Mouse (Mus musculus): Measurements from ENCODE around the gene Exosc8. TPM values are rescaled to one million over a fixed set of nuclear protein-coding genes. Genes with fewer than 3 reads are reported as not detected.
A peak's percentile ranks its signal among the peaks of the same experiment; 100 is the strongest.

The Exosc8 gene
- total RNA-seq, 2 experiments from 2014 or later: 145 to 250 TPM

- ATAC-seq (replicated peaks; ENCODE audit: poor library complexity, severe bottlenecking): no peak
Measured at GRCm38 (mm10) chr3:54685202-54685601, 50.0 kb downstream of the Exosc8 start.

GRCm38 (mm10) chr3:54681310-54682204 is 53.6 kb downstream of the Exosc8 start:
- peak; percentile 75 for ATAC-seq (replicated peaks; ENCODE audit: poor library complexity, severe bottlenecking)

Other genes starting within 250 kb of the Exosc8 start
- gene Supt20, start 42.6 kb downstream of the Exosc8 start, total RNA-seq (2014; fragmentation: Nextera tagmentation): 95.9 and 96.3 TPM in 2 replicates
- 52.4 and 56.0 TPM in 2 replicates for gene Supt20, start 42.6 kb downstream of the Exosc8 start, total RNA-seq (2017)
- not detected in 2 replicates for gene Gm21958, start 21.0 kb downstream of the Exosc8 start, total RNA-seq (2014; fragmentation: Nextera tagmentation)
- not detected in 2 replicates for gene Gm21958, start 21.0 kb downstream of the Exosc8 start, total RNA-seq (2017)
- 40.5 and 46.2 TPM in 2 replicates for gene Alg5, start 146 bp upstream of the Exosc8 start, total RNA-seq (2014; fragmentation: Nextera tagmentation)
- 47.9 and 49.5 TPM in 2 replicates for gene Alg5, start 146 bp upstream of the Exosc8 start, total RNA-seq (2017)
- gene Smad9, start 20.2 kb upstream of the Exosc8 start, total RNA-seq (2014; fragmentation: Nextera tagmentation): not detected in 2 replicates
- not detected in 2 replicates for gene Smad9, start 20.2 kb upstream of the Exosc8 start, total RNA-seq (2017)
- 10.1 and 45.6 TPM in 2 replicates for gene Rfxap, start 72.4 kb upstream of the Exosc8 start, total RNA-seq (2014; fragmentation: Nextera tagmentation)
- 54.7 and 56.3 TPM in 2 replicates for gene Rfxap, start 72.4 kb upstream of the Exosc8 start, total RNA-seq (2017)
- gene Sertm1, start 180.5 kb upstream of the Exosc8 start, total RNA-seq (2014; fragmentation: Nextera tagmentation): not detected in 2 replicates
- not detected in 2 replicates for gene Sertm1, start 180.5 kb upstream of the Exosc8 start, total RNA-seq (2017)

Measured in granulocyte monocyte progenitor cell, adult 5-6 weeks (primary cell).